ENCODE assay signal across 14 mouse cellular contexts in genomic region chr6:134606540-134606939, GRCm38 (mm10). TPM values are rescaled to one million over a fixed set of nuclear protein-coding genes. Genes with fewer than 3 reads are reported as not detected.
DNase-seq lines count a peak whose midpoint lies in the region; ATAC-seq lines count a peak whose summit lies in the region.
"Had no signal": no experiment of that assay in that cellular context is flagged by ENCODE, and none has a peak within 500 bp of the region (broad histone marks: within the 10 kb centered on the region; RNA-seq: fewer than 3 reads in every experiment).

No protein-coding gene starts in this region.

- no peak overlapping the region for H3K4me3 ChIP-seq in limb, embryonic 11.5 days (ENCODE audit: low read depth, low read length)
- H3K4me3 ChIP-seq: forebrain, embryonic 10.5 days; heart, embryonic 13.5 days; hindbrain, embryonic 15.5 days; midbrain, embryonic 10.5 days had no signal

- H3K36me3 ChIP-seq in limb, embryonic 11.5 days (ENCODE audit: control insufficient read depth, insufficient read depth, low read length), result no peaks in the 10 kb centered on the region
- H3K36me3 ChIP-seq: forebrain, embryonic 10.5 days; hindbrain, embryonic 15.5 days; midbrain, embryonic 10.5 days had no signal

- no peaks in the 10 kb centered on the region for H3K9me3 ChIP-seq in limb, embryonic 11.5 days (ENCODE audit: control insufficient read depth, low read length)
- H3K9me3 ChIP-seq: forebrain, embryonic 10.5 days; heart, embryonic 13.5 days; hindbrain, embryonic 15.5 days; midbrain, embryonic 10.5 days had no signal

- DNase-seq in adrenal gland, adult 2 months, result peak; percentile 24
- DNase-seq in adrenal gland, adult 8-10 months, result no peak
- DNase-seq in kidney, adult 18-20 months, result peak; percentile 56
- DNase-seq in limb, embryonic 11.5 days (ENCODE audit: low spot score), result no peak
- DNase-seq in lung, postnatal 14 days, result peak; percentile 33
- DNase-seq in left cerebral cortex, adult 9 months (ENCODE audit: low spot score in 2 of 2), result no peak
- no peak for DNase-seq in retina, embryonic 14.5 days (ENCODE audit: low spot score)
- DNase-seq: liver; thymus, adult 18-20 months had no signal

- H3K9ac ChIP-seq in limb, embryonic 11.5 days (ENCODE audit: low read length), result no peak overlapping the region
- H3K9ac ChIP-seq: heart, embryonic 13.5 days; hindbrain, embryonic 15.5 days had no signal

- 55% methylated on average over 6 of the region's 6 CpGs for WGBS in limb, embryonic 11.5 days

- ATAC-seq in limb, embryonic 11.5 days (ENCODE audit: insufficient number of reproducible peaks, low FRiP score, low TSS enrichment, low read depth), result no peak
- no peak for ATAC-seq in erythroid progenitor cell, adult 5-6 weeks (replicated peaks; ENCODE audit: low FRiP score, poor library complexity, severe bottlenecking)

- H3K4me2 ChIP-seq in limb, embryonic 11.5 days (ENCODE audit: low read depth, severe bottlenecking), result no peak overlapping the region
- H3K4me2 ChIP-seq: heart, embryonic 13.5 days; hindbrain, embryonic 15.5 days had no signal

- no peaks in the 10 kb centered on the region for H3K27me3 ChIP-seq in limb, embryonic 11.5 days (ENCODE audit: control insufficient read depth, insufficient read depth, low read length)
- H3K27me3 ChIP-seq: hindbrain, embryonic 15.5 days had no signal

- peak overlapping the region; percentile 22; the same call in 1 of the 2 replicates for H3K27ac ChIP-seq in limb, embryonic 11.5 days (replicated peaks; ENCODE audit: low read depth, low read length)
- H3K27ac ChIP-seq: forebrain, embryonic 10.5 days; heart, embryonic 13.5 days; hindbrain, embryonic 15.5 days; midbrain, embryonic 10.5 days had no signal

- peaks cover 9% of the 10 kb centered on the region for H3K4me1 ChIP-seq in limb, embryonic 11.5 days (ENCODE audit: control insufficient read depth, insufficient read depth, low read length)
- H3K4me1 ChIP-seq: hindbrain, embryonic 15.5 days had no signal

RNA-seq across cellular contexts. Expression of gene Mansc1, which starts 25.7 kb away (rescaled TPM):
- total RNA-seq in adrenal gland, adult 2 months (2021), result 1 to 10 TPM; 2.9 to 6.3 TPM
- 2.6 and 3.7 TPM in 2 replicates for polyA plus RNA-seq in adrenal gland, adult 2 months (2012; rRNA removed)
- 10 to 100 TPM in 1 of 4 experiments, 1 to 10 TPM in 3; 5.4 to 10.2 (median 7.8) TPM for total RNA-seq in adrenal gland, adult 8-10 months (2022)
- polyA plus RNA-seq in limb, embryonic 11.5 days (2014; fragmentation: Nextera tagmentation; extraction: Ambion mirVana), result 0.33 and 0.58 TPM in 2 replicates
- total RNA-seq in erythroid progenitor cell, adult 5-6 weeks (2015; ENCODE audit: low replicate concordance), result not detected in 2 replicates
- total RNA-seq in erythroid progenitor cell, adult 5-6 weeks (2017; ENCODE audit: low replicate concordance), result not detected in 2 replicates

RNA-seq across cellular contexts. Expression of gene Borcs5, which starts 32.8 kb away (rescaled TPM):
- 10 to 100 TPM; 11.9 to 20.5 TPM for total RNA-seq in adrenal gland, adult 2 months (2021)
- 53.5 and 57.0 TPM in 2 replicates for polyA plus RNA-seq in adrenal gland, adult 2 months (2012; rRNA removed)
- 10 to 100 TPM; 18.4 to 25.8 (median 23.1) TPM for total RNA-seq in adrenal gland, adult 8-10 months (2022)
- polyA plus RNA-seq in limb, embryonic 11.5 days (2014; fragmentation: Nextera tagmentation; extraction: Ambion mirVana), result 18.1 and 18.7 TPM in 2 replicates
- total RNA-seq in erythroid progenitor cell, adult 5-6 weeks (2015; ENCODE audit: low replicate concordance), result 3.8 and 5.0 TPM in 2 replicates
- total RNA-seq in erythroid progenitor cell, adult 5-6 weeks (2017; ENCODE audit: low replicate concordance), result 0.45 and 6.4 TPM in 2 replicates

RNA-seq across cellular contexts. Expression of gene Lrp6, which starts 39.8 kb away (rescaled TPM):
- 10 to 100 TPM; 71.1 to 71.2 TPM for total RNA-seq in adrenal gland, adult 2 months (2021)
- polyA plus RNA-seq in adrenal gland, adult 2 months (2012; rRNA removed), result 27.1 and 44.6 TPM in 2 replicates
- total RNA-seq in adrenal gland, adult 8-10 months (2022), result 10 to 100 TPM; 74.7 to 92.6 (median 89.5) TPM
- 32.8 and 38.4 TPM in 2 replicates for polyA plus RNA-seq in limb, embryonic 11.5 days (2014; fragmentation: Nextera tagmentation; extraction: Ambion mirVana)
- total RNA-seq in erythroid progenitor cell, adult 5-6 weeks (2015; ENCODE audit: low replicate concordance), result 8.6 and 14.7 TPM in 2 replicates
- total RNA-seq in erythroid progenitor cell, adult 5-6 weeks (2017; ENCODE audit: low replicate concordance), result 6.8 and 8.0 TPM in 2 replicates

Comparison
In these comparisons a context has a peak if more than half of its experiments do, and no peak if none do; other contexts are left out.
1. DNase-seq: peak in adrenal gland, adult 2 months (single experiment), kidney, adult 18-20 months (single experiment) and lung, postnatal 14 days (single experiment); none in adrenal gland, adult 8-10 months (single experiment), limb, embryonic 11.5 days (single experiment), left cerebral cortex, adult 9 months (0 of 2) and retina, embryonic 14.5 days (single experiment).
2. RNA of gene Lrp6, which starts 39.8 kb away (total RNA-seq): 74.7 to 92.6 TPM in adrenal gland, adult 8-10 months and 71.1 to 71.2 TPM in adrenal gland, adult 2 months; 6.8 to 14.7 TPM in erythroid progenitor cell, adult 5-6 weeks; every median in the first group is over 4 times any median in the second.